Mouse (Mus musculus): ENCODE measurements around the gene Mettl1. TPM values are rescaled to one million over a fixed set of nuclear protein-coding genes. Genes with fewer than 3 reads are reported as not detected.

The Mettl1 gene
- polyA plus RNA-seq (2012; ENCODE audit: insufficient read depth, insufficient read length, missing spikeins), result 3.1 and 4.3 TPM in 2 replicates

DNA sequence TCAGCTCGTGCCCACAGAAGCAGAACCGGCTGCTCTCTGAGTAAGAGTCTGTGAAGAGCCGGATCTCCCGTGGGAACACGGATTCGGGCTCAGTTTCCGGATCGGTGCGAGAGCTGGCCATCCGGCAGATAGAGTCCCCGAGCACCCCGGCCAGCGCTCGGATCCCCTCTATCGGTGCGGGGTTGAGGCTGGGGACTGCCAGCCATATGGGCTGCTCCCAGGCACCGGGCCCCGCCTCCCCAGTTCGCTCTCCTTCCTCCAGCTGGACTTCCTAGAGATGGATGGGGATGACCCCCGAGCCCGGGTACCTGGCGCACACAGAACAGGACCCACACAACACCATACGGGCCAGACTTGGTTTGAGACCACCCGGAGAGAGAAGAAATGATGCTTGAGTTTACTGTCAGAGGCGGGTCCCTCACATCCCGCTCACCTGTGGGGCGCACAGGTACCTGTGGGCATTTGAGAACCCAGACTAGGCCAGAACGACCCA lies at the start of gene Mettl1, which contains the start of gene Eef1akmt3:
Mettl1 (plus strand) TSS at position 141 of the 493 bp plus-strand sequence.
Eef1akmt3 (minus strand) TSS at position 240 of the 493 bp plus-strand sequence.
- Histone ChIP-seq H3K4me3 (ENCODE audit: insufficient read depth, low read length) (peak within 1 kb of the TSS; percentile 99), H3K27ac (ENCODE audit: insufficient read depth, low read depth, low read length) (peak within 1 kb of the TSS; percentile 36; the same call in 1 of the 2 replicates), H3K4me1 (ENCODE audit: control insufficient read depth, insufficient read depth, low read length) (peaks cover 9% of the 10 kb centered on the region)
- TF ChIP-seq POLR2A (IDR thresholded peaks at IDR 0.05; ENCODE audit: borderline replicate concordance, low read depth, low read length) (no peak), CTCF (IDR thresholded peaks at IDR 0.05; ENCODE audit: low read depth, low read length) (no peak)

DNA sequence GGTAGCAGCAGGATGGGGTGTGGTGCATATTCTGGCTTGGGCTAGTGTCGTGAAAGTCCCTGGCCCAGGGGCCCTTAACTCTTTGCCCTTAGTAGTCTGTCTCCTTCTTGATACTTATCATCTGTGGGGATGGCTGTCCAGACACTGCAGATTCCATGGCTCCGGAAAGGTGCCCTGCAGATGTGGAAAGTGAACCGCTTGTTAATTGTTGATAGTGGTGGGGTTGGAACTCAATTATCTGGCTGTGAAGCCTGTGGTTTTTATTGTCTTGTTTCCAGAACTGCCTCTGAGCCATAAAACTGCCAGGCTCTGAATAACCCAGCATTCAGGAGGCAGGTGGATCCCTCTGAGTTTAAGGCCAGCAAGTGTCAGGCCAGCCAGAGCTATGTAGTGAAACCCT lies 49.5 kb upstream of the Mettl1 start:
- H3K4me3 ChIP-seq (ENCODE audit: insufficient read depth, low read length), result no peak overlapping the region
- no peak overlapping the region for H3K27ac ChIP-seq (ENCODE audit: insufficient read depth, low read depth, low read length)
- no peak for TF ChIP-seq POLR2A (IDR thresholded peaks at IDR 0.05; ENCODE audit: borderline replicate concordance, low read depth, low read length)
- no peak for TF ChIP-seq CTCF (IDR thresholded peaks at IDR 0.05; ENCODE audit: low read depth, low read length)
- peaks cover 29% of the 10 kb centered on the region for H3K4me1 ChIP-seq (ENCODE audit: control insufficient read depth, insufficient read depth, low read length)

GRCm38 (mm10) chr10:126993621-126994020 lies 47.6 kb upstream of the Mettl1 start:
- TF ChIP-seq POLR2A (IDR thresholded peaks at IDR 0.05; ENCODE audit: borderline replicate concordance, low read depth, low read length) (no peak), CTCF (IDR thresholded peaks at IDR 0.05; ENCODE audit: low read depth, low read length) (no peak)
- H3K27ac ChIP-seq (ENCODE audit: insufficient read depth, low read depth, low read length), result no peak overlapping the region
- H3K4me1 ChIP-seq (ENCODE audit: control insufficient read depth, insufficient read depth, low read length), result peaks cover 10% of the 10 kb centered on the region

GRCm38 (mm10) chr10:126997340-126998113 lies 43.7 kb upstream of the Mettl1 start:
- TF ChIP-seq POLR2A (IDR thresholded peaks at IDR 0.05; ENCODE audit: borderline replicate concordance, low read depth, low read length) (no peak), CTCF (IDR thresholded peaks at IDR 0.05; ENCODE audit: low read depth, low read length) (no peak)
- Histone ChIP-seq H3K27ac (ENCODE audit: insufficient read depth, low read depth, low read length) (no peak overlapping the region), H3K4me1 (ENCODE audit: control insufficient read depth, insufficient read depth, low read length) (no peaks in the 10 kb centered on the region), H3K4me3 (ENCODE audit: insufficient read depth, low read length) (no peak overlapping the region)

More at GRCm38 (mm10) chr10:126993621-126994020, 47.6 kb upstream of the Mettl1 start:
- no peak overlapping the region for H3K4me3 ChIP-seq (ENCODE audit: insufficient read depth, low read length)

DNA sequence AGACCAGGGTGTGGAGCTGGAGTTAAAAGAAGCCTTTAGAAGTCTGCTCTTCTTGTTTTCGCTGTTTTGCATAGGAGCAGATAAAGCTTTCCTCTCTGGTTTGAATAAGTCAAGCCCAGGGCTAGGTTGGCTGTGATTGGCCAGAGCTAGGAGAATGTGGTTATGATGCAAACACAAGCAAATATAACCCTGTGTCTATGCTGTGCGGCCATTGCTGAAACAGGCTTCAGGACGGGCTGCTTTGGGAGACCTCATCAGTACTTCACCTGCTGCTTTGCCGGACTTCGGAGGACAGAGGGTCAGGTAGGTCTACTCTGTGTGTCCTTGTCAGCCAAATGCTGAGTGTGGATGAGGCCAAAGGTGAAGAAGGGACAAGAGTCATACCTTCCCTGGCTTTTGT lies 40.7 kb upstream of the Mettl1 start, which contains the start of gene Avil:
Avil (plus strand) TSS at position 181 of the 400 bp plus-strand sequence.
- Histone ChIP-seq H3K27ac (ENCODE audit: insufficient read depth, low read depth, low read length) (no peak within 1 kb of the TSS), H3K4me3 (ENCODE audit: insufficient read depth, low read length) (no peak within 1 kb of the TSS)
- no peak for TF ChIP-seq POLR2A (IDR thresholded peaks at IDR 0.05; ENCODE audit: borderline replicate concordance, low read depth, low read length)
- no peak for TF ChIP-seq CTCF (IDR thresholded peaks at IDR 0.05; ENCODE audit: low read depth, low read length)

GRCm38 (mm10) chr10:127001297-127001696 lies 39.9 kb upstream of the Mettl1 start:
- no peak overlapping the region for H3K27ac ChIP-seq (ENCODE audit: insufficient read depth, low read depth, low read length)
- H3K4me3 ChIP-seq (ENCODE audit: insufficient read depth, low read length), result no peak overlapping the region
- H3K4me1 ChIP-seq (ENCODE audit: control insufficient read depth, insufficient read depth, low read length), result no peaks in the 10 kb centered on the region
- TF ChIP-seq CTCF (IDR thresholded peaks at IDR 0.05; ENCODE audit: low read depth, low read length) (no peak), POLR2A (IDR thresholded peaks at IDR 0.05; ENCODE audit: borderline replicate concordance, low read depth, low read length) (no peak)

More for the DNA sequence above, 40.7 kb upstream of the Mettl1 start, which contains the start of gene Avil:
- H3K4me1 ChIP-seq (ENCODE audit: control insufficient read depth, insufficient read depth, low read length), result no peaks in the 10 kb centered on the region

- H3K4me1 ChIP-seq (ENCODE audit: control insufficient read depth, insufficient read depth, low read length), result no peaks in the 10 kb centered on the region
- no peak overlapping the region for H3K27ac ChIP-seq (ENCODE audit: insufficient read depth, low read depth, low read length)
- no peak for TF ChIP-seq CTCF (IDR thresholded peaks at IDR 0.05; ENCODE audit: low read depth, low read length)
- no peak for TF ChIP-seq POLR2A (IDR thresholded peaks at IDR 0.05; ENCODE audit: borderline replicate concordance, low read depth, low read length)
- no peak overlapping the region for H3K4me3 ChIP-seq (ENCODE audit: insufficient read depth, low read length)
These were observed 39.2 kb upstream of the Mettl1 start for GRCm38 (mm10) chr10:127002056-127002455.

GRCm38 (mm10) chr10:127002765-127003164 lies 38.4 kb upstream of the Mettl1 start:
- TF ChIP-seq CTCF (IDR thresholded peaks at IDR 0.05; ENCODE audit: low read depth, low read length) (no peak), POLR2A (IDR thresholded peaks at IDR 0.05; ENCODE audit: borderline replicate concordance, low read depth, low read length) (no peak)
- no peak overlapping the region for H3K4me3 ChIP-seq (ENCODE audit: insufficient read depth, low read length)
- no peak overlapping the region for H3K27ac ChIP-seq (ENCODE audit: insufficient read depth, low read depth, low read length)
- H3K4me1 ChIP-seq (ENCODE audit: control insufficient read depth, insufficient read depth, low read length), result no peaks in the 10 kb centered on the region

DNA sequence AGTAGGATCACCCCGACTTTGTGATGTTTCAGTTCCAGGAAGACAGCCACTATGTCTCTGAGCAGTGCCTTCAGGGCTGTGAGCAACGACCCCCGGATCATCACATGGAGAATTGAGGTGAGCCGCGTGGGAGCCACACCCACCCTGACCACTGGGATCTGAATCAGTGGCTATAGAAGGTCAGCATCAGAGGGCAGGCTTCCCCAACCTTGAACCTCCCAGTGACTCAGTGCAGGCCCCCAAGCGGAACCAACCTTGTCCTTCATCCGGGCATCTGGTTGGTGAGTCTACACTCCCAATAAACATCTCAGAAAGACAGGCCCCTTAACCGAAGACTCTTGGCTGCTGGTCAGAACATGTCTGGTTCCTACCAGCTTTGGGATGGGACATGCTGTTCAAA lies 37.9 kb upstream of the Mettl1 start:
- no peak overlapping the region for H3K27ac ChIP-seq (ENCODE audit: insufficient read depth, low read depth, low read length)
- TF ChIP-seq CTCF (IDR thresholded peaks at IDR 0.05; ENCODE audit: low read depth, low read length) (no peak), POLR2A (IDR thresholded peaks at IDR 0.05; ENCODE audit: borderline replicate concordance, low read depth, low read length) (no peak)
- no peak overlapping the region for H3K4me3 ChIP-seq (ENCODE audit: insufficient read depth, low read length)
- H3K4me1 ChIP-seq (ENCODE audit: control insufficient read depth, insufficient read depth, low read length), result no peaks in the 10 kb centered on the region

DNA sequence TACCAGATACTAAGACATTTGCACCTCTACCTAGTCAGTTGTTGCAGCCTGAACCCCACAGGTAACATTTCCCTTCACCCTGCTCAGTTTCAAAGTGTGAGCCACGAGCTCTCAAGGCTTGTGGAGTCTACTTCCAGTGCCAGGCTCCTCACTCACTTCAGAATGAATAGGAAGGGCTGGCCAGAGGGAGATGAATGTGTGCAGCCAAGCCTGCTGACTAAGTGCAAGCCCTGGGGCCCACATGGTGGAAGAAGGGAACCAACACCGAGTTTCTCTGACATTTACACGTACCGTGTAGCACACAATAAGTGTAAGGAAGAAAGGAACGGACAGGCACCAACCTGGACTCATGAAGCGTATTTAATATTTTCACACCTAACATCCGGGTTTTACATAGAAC lies 37.4 kb upstream of the Mettl1 start:
- TF ChIP-seq CTCF (IDR thresholded peaks at IDR 0.05; ENCODE audit: low read depth, low read length), result no peak
- no peak overlapping the region for H3K27ac ChIP-seq (ENCODE audit: insufficient read depth, low read depth, low read length)
- no peak overlapping the region for H3K4me3 ChIP-seq (ENCODE audit: insufficient read depth, low read length)
- no peaks in the 10 kb centered on the region for H3K4me1 ChIP-seq (ENCODE audit: control insufficient read depth, insufficient read depth, low read length)
